Mouse (Mus musculus): ENCODE results near the gene Thap4. TPM values are rescaled to one million over a fixed set of nuclear protein-coding genes. Genes with fewer than 3 reads are reported as not detected.

Thap4 gene
- polyA plus RNA-seq, 1 experiment from 2014 or later: 52.6 TPM

GRCm38 (mm10) chr1:93753911-93754572 lies 622 bp downstream of the Thap4 start:
- peak overlapping the region; percentile 79 for H3K4me2 ChIP-seq (ENCODE audit: low read length)
- peak overlapping the region; percentile 92 for H3K9ac ChIP-seq (ENCODE audit: low read depth, low read length)
- no peaks in the 10 kb centered on the region for H3K27me3 ChIP-seq (replicated peaks; ENCODE audit: control insufficient read depth, insufficient read depth, low read length)
- 0 out of 2 replicates have a peak, but pooled peaks cover 4% of the 10 kb centered on the region for H3K36me3 ChIP-seq (ENCODE audit: control insufficient read depth, insufficient read depth, low read length)
- peak overlapping the region; percentile 82 for H3K27ac ChIP-seq (ENCODE audit: low read depth, low read length)
- WGBS: under 1% methylated on average over 55 of the region's 59 CpGs
- H3K4me3 ChIP-seq (ENCODE audit: low read length): peak overlapping the region; percentile 98
- H3K9me3 ChIP-seq (ENCODE audit: control insufficient read depth, low read length): no peaks in the 10 kb centered on the region
- peak; percentile 40 for ATAC-seq
- peaks cover 24% of the 10 kb centered on the region for H3K4me1 ChIP-seq (ENCODE audit: control insufficient read depth, insufficient read depth, low read depth, low read length)

- H3K27ac ChIP-seq (ENCODE audit: low read depth, low read length): no peak within 1 kb of the TSS
- 81% methylated on average over 6 of the region's 6 CpGs for WGBS
- ATAC-seq: no peak
- H3K4me3 ChIP-seq (ENCODE audit: low read length): no peak within 1 kb of the TSS
- H3K36me3 ChIP-seq (ENCODE audit: control insufficient read depth, insufficient read depth, low read length): 0 out of 2 replicates have a peak, but pooled peaks cover 4% of the 10 kb centered on the region
- no peaks in the 10 kb centered on the region for H3K9me3 ChIP-seq (ENCODE audit: control insufficient read depth, low read length)
- no peak within 1 kb of the TSS for H3K4me2 ChIP-seq (ENCODE audit: low read length)
- H3K4me1 ChIP-seq (ENCODE audit: control insufficient read depth, insufficient read depth, low read depth, low read length): peaks cover 16% of the 10 kb centered on the region
- no peaks in the 10 kb centered on the region for H3K27me3 ChIP-seq (replicated peaks; ENCODE audit: control insufficient read depth, insufficient read depth, low read length)
- no peak within 1 kb of the TSS for H3K9ac ChIP-seq (ENCODE audit: low read depth, low read length)
Observed at GRCm38 (mm10) chr1:93751290-93751689, 3.4 kb downstream of the Thap4 start, which contains the start of gene Atg4b. Atg4b (plus strand) TSS chr1:93751500.

DNA sequence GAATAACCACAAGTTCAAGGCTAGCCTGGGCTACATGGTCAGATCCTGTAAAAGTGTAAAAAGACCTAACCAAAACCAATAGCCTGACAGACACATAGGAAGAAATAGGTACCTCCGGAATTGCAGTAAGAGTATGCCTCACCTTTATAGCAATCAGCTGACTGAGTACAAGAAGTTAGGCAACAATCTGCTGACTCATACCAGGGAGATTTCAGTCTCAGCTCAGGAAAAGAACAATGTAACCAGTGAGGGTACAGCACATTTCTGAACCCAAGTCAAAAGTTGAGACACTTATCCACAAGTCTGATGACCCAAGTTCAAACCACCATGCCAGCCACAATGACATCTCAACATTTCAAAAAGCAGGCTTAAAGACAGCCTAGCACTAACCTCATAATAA lies 6.1 kb downstream of the Thap4 start:
- 0 out of 2 replicates have a peak, but pooled peaks cover 4% of the 10 kb centered on the region for H3K36me3 ChIP-seq (ENCODE audit: control insufficient read depth, insufficient read depth, low read length)
- no peak overlapping the region for H3K4me3 ChIP-seq (ENCODE audit: low read length)
- no peak overlapping the region for H3K4me2 ChIP-seq (ENCODE audit: low read length)
- H3K27ac ChIP-seq (ENCODE audit: low read depth, low read length): no peak overlapping the region
- peaks cover 8% of the 10 kb centered on the region for H3K4me1 ChIP-seq (ENCODE audit: control insufficient read depth, insufficient read depth, low read depth, low read length)
- no peak for ATAC-seq
- WGBS: 97% methylated on average over 1 of the region's 1 CpGs
- H3K27me3 ChIP-seq (replicated peaks; ENCODE audit: control insufficient read depth, insufficient read depth, low read length): no peaks in the 10 kb centered on the region
- H3K9me3 ChIP-seq (ENCODE audit: control insufficient read depth, low read length): no peaks in the 10 kb centered on the region
- no peak overlapping the region for H3K9ac ChIP-seq (ENCODE audit: low read depth, low read length)

GRCm38 (mm10) chr1:93746179-93746578 lies 8.5 kb downstream of the Thap4 start:
- no peak overlapping the region for H3K27ac ChIP-seq (ENCODE audit: low read depth, low read length)
- no peaks in the 10 kb centered on the region for H3K4me1 ChIP-seq (ENCODE audit: control insufficient read depth, insufficient read depth, low read depth, low read length)
- H3K9me3 ChIP-seq (ENCODE audit: control insufficient read depth, low read length): no peaks in the 10 kb centered on the region
- no peak overlapping the region for H3K4me2 ChIP-seq (ENCODE audit: low read length)
- no peak overlapping the region for H3K9ac ChIP-seq (ENCODE audit: low read depth, low read length)
- WGBS: 87% methylated on average over 5 of the region's 5 CpGs
- ATAC-seq: no peak
- H3K27me3 ChIP-seq (replicated peaks; ENCODE audit: control insufficient read depth, insufficient read depth, low read length): no peaks in the 10 kb centered on the region
- 0 out of 2 replicates have a peak, but pooled peaks cover 4% of the 10 kb centered on the region for H3K36me3 ChIP-seq (ENCODE audit: control insufficient read depth, insufficient read depth, low read length)
- H3K4me3 ChIP-seq (ENCODE audit: low read length): no peak overlapping the region

GRCm38 (mm10) chr1:93742910-93743309 lies 11.8 kb downstream of the Thap4 start:
- H3K27ac ChIP-seq (ENCODE audit: low read depth, low read length): no peak overlapping the region
- no peaks in the 10 kb centered on the region for H3K36me3 ChIP-seq (ENCODE audit: control insufficient read depth, insufficient read depth, low read length)
- no peak overlapping the region for H3K4me2 ChIP-seq (ENCODE audit: low read length)
- no peaks in the 10 kb centered on the region for H3K4me1 ChIP-seq (ENCODE audit: control insufficient read depth, insufficient read depth, low read depth, low read length)
- H3K27me3 ChIP-seq (replicated peaks; ENCODE audit: control insufficient read depth, insufficient read depth, low read length): no peaks in the 10 kb centered on the region
- H3K9me3 ChIP-seq (ENCODE audit: control insufficient read depth, low read length): no peaks in the 10 kb centered on the region
- no peak overlapping the region for H3K9ac ChIP-seq (ENCODE audit: low read depth, low read length)
- no peak for ATAC-seq
- H3K4me3 ChIP-seq (ENCODE audit: low read length): no peak overlapping the region

DNA sequence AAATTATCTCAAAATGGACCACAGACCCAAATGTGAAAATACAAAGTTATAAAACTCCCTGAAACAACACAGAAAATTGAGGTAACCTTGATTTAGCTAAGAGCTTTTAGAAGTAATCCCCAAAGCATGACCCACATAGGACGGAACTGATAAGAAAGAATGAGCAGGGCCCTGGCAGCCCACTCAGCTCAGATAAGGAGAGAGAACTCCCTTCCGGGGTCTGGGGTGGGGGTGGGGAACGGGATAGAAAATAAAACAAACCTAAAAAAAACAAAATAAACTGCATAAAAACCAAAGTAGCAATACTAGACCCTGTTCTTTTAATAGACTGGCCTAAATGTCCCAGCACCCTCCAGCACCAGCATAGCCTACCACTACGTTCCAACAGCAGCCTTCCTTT lies 12.7 kb downstream of the Thap4 start:
- H3K9me3 ChIP-seq (ENCODE audit: control insufficient read depth, low read length): no peaks in the 10 kb centered on the region
- no peaks in the 10 kb centered on the region for H3K4me1 ChIP-seq (ENCODE audit: control insufficient read depth, insufficient read depth, low read depth, low read length)
- no peaks in the 10 kb centered on the region for H3K27me3 ChIP-seq (replicated peaks; ENCODE audit: control insufficient read depth, insufficient read depth, low read length)
- no peaks in the 10 kb centered on the region for H3K36me3 ChIP-seq (ENCODE audit: control insufficient read depth, insufficient read depth, low read length)
- no peak overlapping the region for H3K9ac ChIP-seq (ENCODE audit: low read depth, low read length)
- no peak overlapping the region for H3K4me2 ChIP-seq (ENCODE audit: low read length)
- H3K27ac ChIP-seq (ENCODE audit: low read depth, low read length): no peak overlapping the region
- no peak overlapping the region for H3K4me3 ChIP-seq (ENCODE audit: low read length)
- 85% methylated on average over 4 of the region's 4 CpGs for WGBS
- ATAC-seq: no peak

- H3K4me3 ChIP-seq (ENCODE audit: low read length): no peak overlapping the region
- 84% methylated on average over 2 of the region's 2 CpGs for WGBS
- H3K4me2 ChIP-seq (ENCODE audit: low read length): no peak overlapping the region
- no peaks in the 10 kb centered on the region for H3K27me3 ChIP-seq (replicated peaks; ENCODE audit: control insufficient read depth, insufficient read depth, low read length)
- H3K27ac ChIP-seq (ENCODE audit: low read depth, low read length): no peak overlapping the region
- H3K9me3 ChIP-seq (ENCODE audit: control insufficient read depth, low read length): no peaks in the 10 kb centered on the region
- no peak for ATAC-seq
- no peaks in the 10 kb centered on the region for H3K36me3 ChIP-seq (ENCODE audit: control insufficient read depth, insufficient read depth, low read length)
- H3K9ac ChIP-seq (ENCODE audit: low read depth, low read length): no peak overlapping the region
- H3K4me1 ChIP-seq (ENCODE audit: control insufficient read depth, insufficient read depth, low read depth, low read length): no peaks in the 10 kb centered on the region
Observed at GRCm38 (mm10) chr1:93740671-93741070, 14.0 kb downstream of the Thap4 start.

- 95% methylated on average over 5 of the region's 5 CpGs for WGBS
- H3K4me1 ChIP-seq (ENCODE audit: control insufficient read depth, insufficient read depth, low read depth, low read length): no peaks in the 10 kb centered on the region
- no peaks in the 10 kb centered on the region for H3K9me3 ChIP-seq (ENCODE audit: control insufficient read depth, low read length)
- no peak overlapping the region for H3K27ac ChIP-seq (ENCODE audit: low read depth, low read length)
- H3K4me2 ChIP-seq (ENCODE audit: low read length): no peak overlapping the region
- no peaks in the 10 kb centered on the region for H3K36me3 ChIP-seq (ENCODE audit: control insufficient read depth, insufficient read depth, low read length)
- H3K27me3 ChIP-seq (replicated peaks; ENCODE audit: control insufficient read depth, insufficient read depth, low read length): no peaks in the 10 kb centered on the region
- no peak overlapping the region for H3K9ac ChIP-seq (ENCODE audit: low read depth, low read length)
- H3K4me3 ChIP-seq (ENCODE audit: low read length): no peak overlapping the region
- ATAC-seq: no peak
Observed at GRCm38 (mm10) chr1:93737711-93738110, 17.0 kb downstream of the Thap4 start.

DNA sequence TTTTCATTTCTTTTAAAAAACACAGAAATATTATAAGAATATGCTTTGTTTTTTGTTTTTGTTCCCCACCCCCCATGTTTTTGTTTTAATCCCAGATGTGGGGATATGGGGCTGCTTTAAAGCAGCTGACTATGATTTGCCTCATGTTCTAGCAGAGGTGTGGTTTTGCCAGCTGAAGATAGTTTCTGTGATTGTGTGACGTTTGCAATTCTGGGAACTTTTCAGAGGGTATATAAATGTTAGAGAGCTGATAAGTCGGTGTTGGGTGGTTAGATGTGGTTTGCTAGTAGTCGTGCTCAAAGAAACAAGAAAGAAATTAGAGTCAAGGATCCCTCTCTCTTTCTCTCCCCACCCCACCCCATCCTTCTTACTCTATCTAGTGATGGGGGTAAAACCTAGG lies 18.8 kb downstream of the Thap4 start:
- no peak overlapping the region for H3K9ac ChIP-seq (ENCODE audit: low read depth, low read length)
- 96% methylated on average over 3 of the region's 3 CpGs for WGBS
- no peaks in the 10 kb centered on the region for H3K9me3 ChIP-seq (ENCODE audit: control insufficient read depth, low read length)
- no peaks in the 10 kb centered on the region for H3K36me3 ChIP-seq (ENCODE audit: control insufficient read depth, insufficient read depth, low read length)
- H3K4me3 ChIP-seq (ENCODE audit: low read length): no peak overlapping the region
- no peak overlapping the region for H3K27ac ChIP-seq (ENCODE audit: low read depth, low read length)
- H3K4me1 ChIP-seq (ENCODE audit: control insufficient read depth, insufficient read depth, low read depth, low read length): peaks cover 7% of the 10 kb centered on the region
- no peaks in the 10 kb centered on the region for H3K27me3 ChIP-seq (replicated peaks; ENCODE audit: control insufficient read depth, insufficient read depth, low read length)
- no peak overlapping the region for H3K4me2 ChIP-seq (ENCODE audit: low read length)
- ATAC-seq: no peak
